Mouse (Mus musculus): ENCODE measurements around the gene Cyp2c37.
"Not testable (repeated sequence)": the region's sequence is repeated elsewhere in the genome, so short reads cannot be mapped to it uniquely, and the experiment has no call there.

The Cyp2c37 gene

GRCm38 (mm10) chr19:39992140-39992539 is at the start of gene Cyp2c37:
TSS of gene Cyp2c37 (plus strand) at chr19:39992424.
- DNase-seq (ENCODE audit: low spot score): not testable (repeated sequence)

GRCm38 (mm10) chr19:39960861-39961260 is 31.4 kb upstream of the Cyp2c37 start:
- DNase-seq (ENCODE audit: low spot score): not testable (repeated sequence)

DNA sequence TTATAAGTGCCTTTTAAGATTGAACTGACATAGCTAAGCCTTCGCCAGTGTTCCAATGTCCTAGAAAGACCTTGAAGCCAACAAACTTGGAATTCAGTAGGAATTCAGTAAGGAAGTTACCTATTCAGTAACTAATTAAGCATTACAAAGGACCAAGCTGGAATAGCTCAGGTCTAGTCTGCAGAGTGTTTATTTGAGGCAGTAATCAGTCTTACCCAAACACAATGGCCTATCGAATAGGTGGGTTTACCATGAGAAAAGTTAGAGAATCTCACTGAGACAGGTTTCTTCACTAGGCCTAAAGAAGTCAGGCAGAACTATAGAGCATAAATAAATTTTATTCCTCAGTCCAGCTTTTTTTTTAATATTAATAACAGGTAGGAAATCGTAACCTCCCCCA is 21.1 kb upstream of the Cyp2c37 start:
- DNase-seq (ENCODE audit: low spot score): not testable (repeated sequence)

GRCm38 (mm10) chr19:39989471-39989870 is 2.8 kb upstream of the Cyp2c37 start:
- no peak for DNase-seq (ENCODE audit: low spot score)
